Mouse (Mus musculus): Measurements from ENCODE around the gene Nudt19.
"Not testable (repeated sequence)": the region's sequence is repeated elsewhere in the genome, so short reads cannot be mapped to it uniquely, and the experiment has no call there.

Gene Nudt19

DNA sequence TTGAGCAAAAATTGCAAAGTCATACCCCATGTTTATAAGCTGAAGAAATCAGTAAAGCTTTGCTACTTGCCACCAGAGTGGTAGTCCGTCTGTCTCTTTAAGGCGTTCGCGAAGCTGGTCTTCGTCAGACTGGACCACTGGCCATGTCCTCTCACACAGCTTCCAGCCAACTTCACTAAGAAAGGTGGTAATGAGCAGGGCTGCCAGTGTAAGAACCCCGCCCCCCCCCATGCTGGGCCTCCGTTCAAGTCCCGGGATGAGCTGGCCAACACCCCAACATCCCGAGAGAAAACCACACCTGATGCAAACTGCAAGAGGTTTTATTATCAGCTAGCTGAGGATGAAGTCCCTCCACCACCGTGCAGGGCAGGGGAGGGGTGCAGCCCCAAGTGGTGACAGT lies 8.8 kb upstream of the Nudt19 start:
- DNase-seq (ENCODE audit: extremely low spot score), result not testable (repeated sequence)

DNA sequence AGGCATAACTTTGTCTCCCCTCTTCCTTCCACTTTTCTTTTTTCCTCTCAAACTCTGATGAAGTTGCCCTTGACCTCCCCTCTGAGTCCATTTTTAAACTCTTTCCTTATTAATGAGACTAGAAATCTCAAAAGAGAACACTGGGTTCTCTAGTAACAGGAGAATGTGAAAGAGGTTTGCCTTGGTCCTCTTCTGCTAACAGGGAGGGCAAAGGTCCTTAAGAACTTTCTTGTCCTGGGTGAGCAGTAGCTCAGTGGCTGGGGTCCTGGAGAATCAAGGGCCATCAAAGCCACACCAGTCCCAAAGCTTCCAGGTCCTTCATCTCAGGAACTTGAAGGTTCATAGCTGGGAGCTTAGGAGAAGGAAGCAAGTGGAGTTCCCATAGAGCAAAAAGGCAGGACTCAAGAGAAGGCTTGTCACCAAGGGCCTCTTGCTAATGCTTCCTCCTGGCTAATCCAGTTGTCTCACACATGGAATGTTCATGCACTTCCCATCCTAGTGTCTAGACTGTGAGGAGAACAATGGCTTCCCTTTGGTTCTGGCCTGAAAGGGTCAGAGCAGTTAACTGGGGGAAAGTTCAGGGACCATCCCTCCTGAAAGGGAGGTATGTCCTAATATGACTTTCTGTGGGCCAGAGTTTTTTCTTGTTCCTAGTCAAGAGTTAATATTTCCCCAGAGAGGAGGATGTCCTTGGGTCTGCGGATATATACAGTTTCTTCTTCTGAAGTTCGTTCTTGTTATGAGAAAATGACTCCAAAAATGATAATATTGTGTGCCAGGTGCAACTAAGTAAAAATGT lies 8.2 kb upstream of the Nudt19 start:
- DNase-seq (ENCODE audit: extremely low spot score), result no peak

DNA sequence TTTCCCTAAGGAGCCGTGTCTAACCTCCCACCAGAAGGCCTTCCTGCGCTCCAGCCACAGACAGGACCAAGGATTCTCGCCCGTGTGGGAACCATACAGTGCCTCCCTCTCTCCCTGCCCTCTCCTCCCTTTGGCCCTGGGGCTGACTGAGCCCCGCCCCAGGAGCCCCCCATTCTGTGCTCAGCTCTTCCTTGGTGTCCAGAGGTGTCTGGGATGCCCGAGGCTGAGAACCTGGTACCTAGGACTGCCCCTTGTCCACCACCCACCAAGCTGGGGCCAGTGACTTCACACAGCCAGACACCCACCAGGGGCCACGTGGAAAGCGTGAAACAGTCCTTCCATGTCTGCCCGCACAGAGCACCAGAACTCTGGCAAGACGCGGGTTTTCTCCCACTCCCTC lies 7.0 kb upstream of the Nudt19 start:
- no peak for DNase-seq (ENCODE audit: extremely low spot score)

DNA sequence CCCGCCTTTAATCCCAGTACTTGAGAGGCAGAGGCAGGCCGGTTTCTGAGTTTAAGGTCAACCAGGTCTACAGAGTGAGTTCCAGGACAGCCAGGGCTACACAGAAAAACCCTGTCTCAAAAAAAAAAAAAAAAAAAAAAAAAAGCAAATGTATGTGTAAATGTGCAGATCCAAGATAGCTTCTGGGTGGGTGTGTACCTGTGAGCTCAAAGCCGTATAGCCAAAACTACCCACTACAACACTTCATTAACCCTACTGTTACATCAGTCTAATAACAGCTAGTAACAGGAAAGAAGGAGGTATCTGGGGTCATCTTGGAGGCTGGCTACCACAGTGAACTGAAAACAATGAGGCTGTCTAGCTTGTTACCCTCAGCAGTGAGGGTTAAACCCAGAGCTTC lies 3.7 kb upstream of the Nudt19 start:
- no peak for DNase-seq (ENCODE audit: extremely low spot score)

DNA sequence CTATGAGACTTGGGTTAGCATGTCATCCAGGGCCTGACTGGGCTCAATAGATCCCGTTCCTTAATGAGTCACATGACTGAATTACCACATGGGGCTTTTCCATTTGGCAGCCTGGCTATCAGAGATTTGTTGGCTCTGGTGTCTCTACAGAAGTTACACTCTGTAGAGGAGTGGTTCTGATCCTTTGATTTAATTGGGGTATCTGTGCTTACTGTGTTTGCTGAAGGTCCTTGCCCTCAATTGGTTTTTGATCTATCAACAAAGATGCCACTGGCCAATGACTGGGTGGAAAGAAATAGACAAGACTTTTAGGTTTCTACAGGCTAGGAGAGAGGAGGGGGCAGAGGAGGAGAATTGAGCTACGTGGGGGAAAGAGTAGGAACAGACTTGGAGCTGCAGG lies 2.6 kb upstream of the Nudt19 start:
- no peak for DNase-seq (ENCODE audit: extremely low spot score)

DNA sequence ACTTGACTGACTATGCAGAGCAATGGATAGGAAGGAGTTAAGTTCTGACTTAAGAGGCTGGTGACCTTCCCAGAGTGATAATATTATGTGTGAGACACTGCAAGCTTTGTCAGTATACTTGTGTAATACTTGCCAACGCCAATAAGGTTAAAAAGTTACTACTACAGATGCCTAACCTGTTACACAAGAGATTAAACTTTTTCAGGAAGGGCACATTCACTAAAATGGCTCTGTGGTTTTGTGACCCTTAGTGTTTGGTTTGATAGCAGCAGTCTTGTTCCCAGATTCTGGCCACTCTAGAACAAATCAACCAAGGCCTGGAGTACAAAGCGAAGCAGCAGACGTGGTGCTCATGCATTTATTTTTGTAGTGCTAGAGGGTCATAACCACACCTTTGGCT lies 1.5 kb upstream of the Nudt19 start:
- no peak for DNase-seq (ENCODE audit: extremely low spot score)

DNA sequence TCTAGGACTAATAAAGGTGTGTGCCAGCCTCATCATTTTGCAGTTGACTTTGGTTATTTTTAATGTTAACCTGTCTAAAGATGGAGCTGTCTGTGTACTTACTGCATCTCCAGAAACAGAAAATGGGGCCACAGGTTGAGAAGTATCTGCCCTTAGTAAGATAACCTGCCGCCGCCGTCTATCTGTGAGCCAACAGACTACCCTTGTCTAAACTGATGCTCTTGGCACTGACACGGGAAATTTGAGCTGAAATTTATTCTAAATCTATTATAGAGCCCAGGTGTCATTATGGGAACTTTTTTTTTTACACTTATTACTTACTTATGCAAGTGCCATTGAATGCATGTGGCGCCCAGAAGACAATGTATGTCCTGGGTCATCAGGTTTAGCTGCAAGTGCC lies 801 bp upstream of the Nudt19 start:
- DNase-seq (ENCODE audit: extremely low spot score), result no peak

DNA sequence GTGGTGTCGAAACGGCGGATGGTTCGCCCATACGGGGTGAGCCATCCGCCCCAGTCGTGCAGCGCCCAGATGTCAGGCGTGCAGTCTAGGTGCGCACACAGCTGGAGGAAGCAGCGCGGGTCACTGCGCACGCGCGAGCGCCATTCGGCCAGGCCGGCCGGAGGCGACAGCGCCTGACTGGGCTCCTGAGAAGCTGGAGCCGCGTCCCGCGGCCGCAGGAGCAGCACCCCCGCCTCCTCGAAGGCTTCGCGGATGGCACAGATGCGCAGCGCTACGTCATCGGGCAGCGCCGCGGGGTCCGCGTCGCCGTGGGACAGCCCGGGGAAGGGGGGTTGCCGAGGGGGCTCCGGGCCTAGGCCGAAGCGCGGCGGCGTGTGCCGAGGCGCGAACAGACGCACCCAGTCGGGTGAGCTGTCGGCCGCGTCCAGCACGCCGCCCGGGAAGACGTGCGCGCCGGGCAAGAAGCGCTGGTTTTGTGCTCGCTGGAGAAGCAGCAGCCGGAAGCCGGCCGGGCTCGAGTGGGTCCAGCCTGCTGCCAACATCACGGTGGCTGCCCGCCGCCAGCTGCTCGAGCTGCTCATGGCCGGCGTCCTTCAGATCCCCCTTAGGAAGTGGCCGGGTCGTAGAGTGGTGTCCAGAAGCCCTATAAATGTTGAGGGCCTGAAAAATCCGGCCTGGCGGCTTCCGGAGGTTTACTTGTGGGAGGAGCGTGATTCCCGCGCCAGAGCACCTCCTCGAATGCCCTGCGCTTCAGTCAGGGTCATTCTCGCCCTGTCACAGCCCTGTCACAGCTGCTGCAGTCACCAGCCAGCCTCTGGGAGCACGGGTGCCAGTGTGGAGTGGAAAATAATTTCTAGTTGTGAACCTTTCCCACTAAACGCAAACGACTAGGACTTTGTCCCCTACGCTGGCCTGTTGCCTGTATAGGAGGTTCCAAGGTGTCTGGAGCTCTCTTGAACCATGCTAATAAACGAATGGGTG lies 590 bp downstream of the Nudt19 start:
- DNase-seq (ENCODE audit: extremely low spot score), result peak; percentile 91

DNA sequence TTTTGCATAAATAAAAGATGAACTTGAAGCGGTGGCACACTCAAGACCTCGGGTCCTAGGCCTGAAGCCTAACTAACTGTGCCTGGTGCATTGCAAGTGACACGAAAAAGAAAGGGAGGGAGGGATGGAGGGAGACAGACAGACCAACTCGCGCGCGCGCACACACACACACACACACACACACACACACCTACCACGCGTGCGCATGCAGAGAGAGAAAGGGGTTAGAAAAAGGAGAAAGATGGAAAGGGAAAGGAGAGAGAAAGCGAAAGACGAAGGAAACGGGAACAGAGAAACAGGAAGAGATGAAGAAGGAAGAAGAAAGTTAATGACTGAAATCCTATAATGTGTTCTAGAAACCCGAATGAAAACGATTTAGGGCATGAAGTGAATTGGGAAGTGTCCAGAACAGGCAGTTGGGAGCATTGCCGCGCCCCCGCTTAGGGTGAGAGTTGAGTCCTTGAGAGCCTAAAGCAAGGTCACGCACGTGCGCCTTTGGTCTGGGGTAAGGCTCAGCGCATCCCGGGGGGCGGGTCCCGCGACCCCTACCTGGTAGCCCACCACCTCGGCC lies 1.4 kb downstream of the Nudt19 start:
- DNase-seq (ENCODE audit: extremely low spot score), result peak; percentile 47

DNA sequence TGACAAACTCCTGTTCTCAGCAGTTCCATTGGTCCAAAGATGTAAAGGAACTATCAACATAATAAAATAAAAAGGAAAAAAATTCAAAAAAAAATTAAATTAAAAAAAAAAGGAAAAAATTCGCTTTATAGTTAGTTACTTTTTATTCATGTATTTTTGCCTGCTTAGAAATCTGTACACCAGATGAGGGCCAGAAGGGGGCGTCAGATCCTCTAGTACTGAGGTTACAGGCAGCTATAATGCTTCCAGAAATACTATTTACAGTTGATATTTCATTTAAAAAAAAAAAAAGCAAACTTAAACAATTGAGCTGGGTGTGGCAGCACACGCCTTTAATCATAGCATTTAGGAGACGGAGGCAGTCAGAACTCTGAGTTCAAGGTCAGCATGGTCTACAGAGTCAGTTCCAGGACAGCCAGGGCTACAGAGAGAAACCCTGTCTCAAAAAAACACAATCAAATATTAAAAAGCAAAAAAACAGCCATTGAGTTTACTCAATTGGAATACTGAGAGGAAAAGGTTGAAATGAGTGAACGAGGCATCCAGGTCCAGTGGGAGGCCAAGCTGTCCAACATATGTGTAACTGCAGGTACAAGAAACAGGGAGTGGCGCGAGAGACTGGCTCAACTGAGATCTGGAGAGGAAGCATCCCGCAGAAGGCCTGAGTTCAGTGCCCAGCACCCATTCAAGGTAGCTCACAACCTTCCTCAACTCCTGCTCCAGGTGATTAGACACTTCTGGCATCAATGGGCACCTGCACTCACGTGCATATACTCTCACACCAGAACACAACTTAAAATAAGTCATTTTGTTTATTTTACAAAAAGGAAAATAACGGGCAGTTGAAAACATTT lies 2.1 kb downstream of the Nudt19 start:
- DNase-seq (ENCODE audit: extremely low spot score), result no peak

DNA sequence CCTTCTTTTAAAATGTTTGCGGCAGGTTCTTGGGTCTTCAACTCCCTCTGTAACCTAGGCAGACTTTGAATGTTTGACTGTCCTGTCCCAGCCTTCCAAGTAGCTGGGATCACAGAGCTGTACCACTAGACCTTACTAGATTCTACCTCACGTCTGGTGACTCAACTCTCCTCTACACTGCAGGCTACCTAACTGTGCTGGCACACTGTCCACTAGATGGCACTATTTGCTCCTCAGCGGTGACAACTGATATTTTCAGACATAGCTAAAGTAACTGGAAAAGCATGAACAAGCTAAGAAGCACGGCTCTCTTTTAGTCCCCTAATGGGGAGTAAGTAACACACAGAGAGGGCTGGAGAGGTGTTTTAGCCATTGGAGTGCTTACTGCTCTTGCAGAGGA lies 10.2 kb downstream of the Nudt19 start:
- DNase-seq (ENCODE audit: extremely low spot score), result peak; percentile 54

DNA sequence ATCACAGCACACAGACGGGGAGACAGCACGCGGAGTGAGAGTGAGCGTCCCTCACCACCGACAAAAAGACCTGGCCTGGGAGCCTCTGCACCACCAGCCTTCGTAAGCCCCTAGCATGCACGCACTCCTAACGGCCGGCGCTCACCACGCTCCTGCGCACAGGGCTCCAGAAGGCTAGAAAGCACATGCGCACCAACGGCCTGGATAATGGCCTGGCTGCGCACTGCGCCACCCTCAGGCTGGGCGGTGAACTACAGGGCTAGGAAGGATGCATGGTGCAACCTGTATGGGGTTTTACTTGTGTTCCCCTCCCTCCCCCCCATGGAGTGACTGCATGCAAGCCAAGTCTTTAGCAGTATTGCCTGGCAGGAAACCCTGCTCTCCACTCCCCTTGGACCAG lies 18.5 kb downstream of the Nudt19 start, which contains the start of gene Tdrd12:
TSS of gene Tdrd12 (minus strand) at position 184 of the 400 bp plus-strand sequence.
- DNase-seq (ENCODE audit: extremely low spot score), result no peak

DNA sequence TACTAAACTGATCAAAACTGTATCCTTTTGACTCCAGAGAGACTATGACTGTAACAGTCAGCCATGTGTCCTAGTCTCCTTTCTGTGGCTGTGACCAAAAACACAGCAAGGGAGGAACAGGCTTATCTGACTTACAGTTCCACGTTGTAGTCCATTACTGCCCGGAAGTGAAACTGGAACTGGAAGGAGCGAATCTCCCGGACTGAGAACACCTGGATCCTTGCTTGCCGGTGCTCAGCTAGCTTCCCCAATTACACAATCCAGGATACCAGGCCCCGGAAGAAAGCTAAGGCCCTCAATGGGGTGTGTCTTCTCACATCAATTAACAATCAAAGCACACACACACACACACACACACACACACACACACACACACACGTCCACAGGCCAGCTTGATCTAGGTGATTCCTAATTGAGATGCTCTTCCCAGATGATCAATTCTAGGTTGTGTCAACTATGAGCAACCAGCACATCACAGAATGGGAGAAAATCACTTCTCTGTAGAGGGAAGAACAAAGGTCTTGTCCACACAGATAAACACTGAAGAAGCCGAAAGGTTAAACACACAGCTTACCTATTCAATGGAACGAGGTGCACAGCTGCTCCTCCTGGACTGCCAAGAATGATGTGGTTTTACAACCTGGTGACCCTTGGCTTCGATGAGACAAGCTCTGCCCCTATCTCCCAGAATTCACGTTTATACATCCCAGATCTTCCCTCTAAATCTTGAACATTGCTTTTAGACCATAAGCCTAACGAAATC lies 20.2 kb downstream of the Nudt19 start:
- no peak for DNase-seq (ENCODE audit: extremely low spot score)

DNA sequence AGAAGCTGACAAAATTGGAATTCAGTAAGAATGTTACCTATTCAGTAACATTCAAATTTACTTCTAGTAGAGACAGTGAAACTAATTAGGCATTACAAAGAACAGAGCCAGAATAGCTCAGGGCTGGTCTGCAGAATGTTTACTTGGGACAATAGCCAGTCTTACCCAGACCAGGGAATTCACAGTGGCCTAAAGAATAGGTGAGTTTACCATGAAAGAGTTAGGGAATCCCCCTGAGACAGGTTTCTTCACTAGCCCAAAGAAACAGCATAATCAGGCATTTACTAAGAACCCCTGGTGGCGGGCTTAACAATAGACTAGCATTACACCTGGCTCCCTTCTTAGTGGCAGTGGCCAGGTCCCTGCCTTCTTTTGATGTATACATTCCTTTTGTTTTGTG lies 25.6 kb downstream of the Nudt19 start:
- not testable (repeated sequence) for DNase-seq (ENCODE audit: extremely low spot score)

DNA sequence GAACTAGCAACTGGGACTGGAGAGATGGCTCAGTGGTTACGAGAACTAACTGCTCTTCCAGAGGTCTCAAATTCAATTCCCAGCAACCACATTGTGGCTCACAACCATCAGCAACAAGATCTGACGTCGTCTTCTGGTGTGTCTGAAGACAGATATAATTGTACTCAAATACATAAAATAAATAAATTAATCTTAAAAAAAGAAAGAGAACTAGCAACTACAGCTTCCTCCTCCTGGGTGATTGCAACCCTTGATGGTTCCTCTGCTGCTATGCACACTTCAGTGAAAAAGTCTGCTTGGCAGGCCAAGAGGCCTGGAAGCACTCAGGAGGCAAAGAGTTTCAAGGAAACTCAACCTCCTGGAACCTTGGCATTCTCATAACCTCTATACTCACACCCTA lies 26.1 kb downstream of the Nudt19 start:
- DNase-seq (ENCODE audit: extremely low spot score), result no peak

DNA sequence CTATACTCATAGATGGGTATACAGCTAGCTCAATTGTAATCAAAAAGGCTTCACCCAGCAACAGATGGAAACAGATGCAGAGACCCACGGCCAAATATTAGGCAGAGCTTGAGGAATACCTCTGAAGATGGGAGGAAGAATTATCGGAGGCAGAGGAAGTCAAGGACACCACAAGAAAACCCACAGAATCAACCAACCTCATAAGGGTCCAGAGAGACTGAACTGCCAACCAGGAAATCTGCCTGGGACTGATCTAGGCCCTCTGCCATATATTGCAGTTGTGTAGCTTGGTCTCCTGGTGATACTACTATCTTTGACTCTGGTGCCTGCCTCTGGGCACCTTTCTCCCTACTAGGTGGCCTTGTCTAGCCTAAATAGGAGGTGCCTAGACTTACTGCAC lies 29.3 kb downstream of the Nudt19 start:
- no peak for DNase-seq (ENCODE audit: extremely low spot score)

DNA sequence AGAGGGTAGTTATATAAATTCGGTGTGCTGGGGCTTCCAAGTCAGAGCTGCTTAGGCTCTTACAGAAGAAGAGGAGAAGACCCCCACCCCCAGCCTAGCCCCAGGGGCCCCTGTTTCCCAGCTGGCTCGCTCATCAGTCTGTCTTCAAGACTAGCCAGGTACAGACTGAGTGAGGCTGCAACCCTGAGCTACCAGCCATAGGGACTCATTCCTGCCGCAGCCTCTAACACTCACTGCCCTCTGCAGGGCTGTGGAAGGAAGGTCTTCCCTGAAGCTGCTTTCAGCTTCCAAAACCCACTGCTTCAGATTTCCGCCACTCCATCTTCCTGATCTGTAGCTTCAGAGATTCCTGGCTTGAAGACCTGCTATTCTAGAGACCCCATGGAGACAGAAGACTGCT lies 54.1 kb downstream of the Nudt19 start:
- peak; percentile 32 for DNase-seq (ENCODE audit: extremely low spot score)

DNA sequence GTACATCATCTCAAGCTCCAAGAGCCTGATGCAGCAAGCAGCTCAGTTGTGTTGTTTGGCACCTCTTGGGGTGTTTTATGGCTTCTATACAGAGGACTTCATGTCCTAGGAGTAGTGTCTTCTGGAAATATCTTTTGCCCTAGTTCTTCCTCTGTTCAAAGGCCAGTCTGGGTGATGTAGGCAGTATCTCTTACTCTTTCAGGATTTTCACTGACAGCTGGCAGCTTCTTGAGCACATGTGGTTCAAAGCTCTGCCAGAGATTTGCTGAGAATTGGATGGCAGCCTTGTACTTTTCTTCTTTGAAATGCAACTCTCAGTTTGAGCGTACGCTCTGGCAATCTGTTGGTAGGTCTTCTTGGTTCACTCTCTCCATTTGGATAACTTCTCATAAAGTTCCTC lies 58.6 kb downstream of the Nudt19 start:
- no peak for DNase-seq (ENCODE audit: extremely low spot score)

Measured in embryo, embryonic 9.5 days (tissue).